Mouse (Mus musculus) heart, adult 2 months (tissue): ENCODE data around the gene Trim62. TPM values are rescaled to one million over a fixed set of nuclear protein-coding genes. Genes with fewer than 3 reads are reported as not detected.

Source experiments
- DNase-seq, 2 experiments: peaks; one replicate each; pipeline ENCODE4 v3.0.0; 2021
- H3K27ac ChIP-seq: fragments of 200-600 bp; 2 replicates; pipeline ENCODE4 v1.8.1; 2022
- H3K27me3 ChIP-seq: fragments of 200-500 bp; 2 replicates; pipeline ENCODE4 v1.6.1; 2012; ENCODE audit warnings: mild to moderate bottlenecking, low read length, inconsistent platforms, mixed read lengths; ENCODE audit not compliant: control insufficient read depth, insufficient read depth
- H3K36me3 ChIP-seq: fragments of 200-500 bp; 2 replicates; pipeline ENCODE4 v1.6.1; 2012; ENCODE audit warnings: low read length, inconsistent platforms; ENCODE audit not compliant: control insufficient read depth, insufficient read depth
- H3K4me1 ChIP-seq: fragments of 200-500 bp; 2 replicates; pipeline ENCODE4 v1.6.1; 2011; ENCODE audit warnings: low read length; ENCODE audit not compliant: control insufficient read depth, insufficient read depth
- H3K4me3 ChIP-seq: fragments of 200-600 bp; 2 replicates; pipeline ENCODE4 v1.8.1; 2022
- H3K79me2 ChIP-seq: fragments of 200-500 bp; replicated peaks from 2 replicates; pipeline ENCODE4 v1.6.1; 2012; ENCODE audit warnings: mild to moderate bottlenecking, inconsistent platforms, low read length, moderate library complexity, mixed read lengths; ENCODE audit not compliant: control insufficient read depth, insufficient read depth
- H3K9ac ChIP-seq: fragments of 200-500 bp; 2 replicates; pipeline ENCODE4 v1.6.1; 2012; ENCODE audit warnings: low read depth, mild to moderate bottlenecking, control low read depth, inconsistent platforms, low read length, mixed read lengths
- CTCF ChIP-seq: fragments of 200-600 bp; IDR thresholded peaks from 2 replicates; pipeline ENCODE4 v1.8.1; 2022; ENCODE audit warnings: antibody characterized with exemption, mild to moderate bottlenecking, moderate library complexity
- EP300 ChIP-seq: fragments of 200-500 bp; IDR thresholded peaks from 2 replicates; pipeline ENCODE4 v1.6.1; 2011; ENCODE audit warnings: low read depth, low read length, control low read depth; ENCODE audit not compliant: insufficient read depth
- POLR2A ChIP-seq: fragments of 200-500 bp; IDR thresholded peaks from 2 replicates; pipeline ENCODE4 v1.6.1; 2011; ENCODE audit warnings: mild to moderate bottlenecking, low read depth, low read length, control low read depth; ENCODE audit not compliant: insufficient read depth
- WGBS: fragments of 180-500 bp; shearing (Covaris S2); methylation state at CpG from one replicate; pipeline ENCODE4 v1.1.7; 2018; 5-methylcytosine and 5-hydroxymethylcytosine counted together
- intact Hi-C: fragments of 180-260 bp; cut with DNase I; formaldehyde crosslinking; loops from one replicate; pipeline ENCODE4 v1.15.1; 2025
- polyA plus RNA-seq: library from polyadenylated mRNA; depleted of rRNA; stranded (reverse); fragments of >200 nt; gene quantifications from 2 replicates; pipeline ENCODE4 v1.2.3, GENCODE M21; 2012; rRNA removed
- total RNA-seq, 2 experiments: library from RNA; stranded (reverse); gene quantifications; 2 replicates each; pipeline ENCODE4 v1.2.3; 2021

The Trim62 gene
- total and polyA plus RNA-seq, 3 experiments = 1.2 to 1.5 (median 1.2) TPM

- intact Hi-C loops = no loop called here
- H3K27me3 ChIP-seq = no peaks in the 10 kb centered on the region
- WGBS = 85% methylated on average over 17 of the region's 17 CpGs
These were observed 76.3 kb downstream of the Trim62 start for GRCm38 (mm10) chr4:128959676-128960075.

More at GRCm38 (mm10) chr4:128959676-128960075, 76.3 kb downstream of the Trim62 start:
- H3K4me1 ChIP-seq = peaks cover 2% of the 10 kb centered on the region; the same call in 1 of the 2 replicates
- no peak overlapping the region for H3K9ac ChIP-seq
- no peaks in the 10 kb centered on the region for H3K79me2 ChIP-seq
- no peak overlapping the region for H3K4me3 ChIP-seq
- no peak for TF ChIP-seq CTCF
- TF ChIP-seq POLR2A = no peak
- TF ChIP-seq EP300 = no peak
- no peak overlapping the region for H3K27ac ChIP-seq
- no peaks in the 10 kb centered on the region for H3K36me3 ChIP-seq
- no peak for DNase-seq

Other genes with a start within 250 kb of the Trim62 start
- 10 to 100 TPM; 34.3 to 46.3 TPM for gene Phc2, start 228.9 kb upstream of the Trim62 start, total RNA-seq
- gene Phc2, start 228.9 kb upstream of the Trim62 start, polyA plus RNA-seq = 39.7 and 44.5 TPM in 2 replicates
- under 1 TPM; 0.08 to 0.16 TPM for gene A3galt2, start 128.2 kb upstream of the Trim62 start, total RNA-seq
- 0.15 and 0.37 TPM in 2 replicates for gene A3galt2, start 128.2 kb upstream of the Trim62 start, polyA plus RNA-seq
- gene Zfp362, start 77.5 kb upstream of the Trim62 start, total RNA-seq = 10 to 100 TPM; 11.9 to 12.8 TPM
- gene Zfp362, start 77.5 kb upstream of the Trim62 start, polyA plus RNA-seq = 13.2 and 18.8 TPM in 2 replicates
- 1 to 10 TPM; 2.0 to 3.0 TPM for gene Azin2, start 78.9 kb downstream of the Trim62 start, total RNA-seq
- gene Azin2, start 78.9 kb downstream of the Trim62 start, polyA plus RNA-seq = 3.2 and 3.7 TPM in 2 replicates
- 10 to 100 TPM; 63.1 to 70.5 TPM for gene Ak2, start 108.4 kb downstream of the Trim62 start, total RNA-seq
- 41.8 and 43.4 TPM in 2 replicates for gene Ak2, start 108.4 kb downstream of the Trim62 start, polyA plus RNA-seq
- 10 to 100 TPM; 27.1 to 28.1 TPM for gene Rnf19b, start 174.7 kb downstream of the Trim62 start, total RNA-seq
- 21.1 and 24.7 TPM in 2 replicates for gene Rnf19b, start 174.7 kb downstream of the Trim62 start, polyA plus RNA-seq
- gene Tmem54, start 222.0 kb downstream of the Trim62 start, total RNA-seq = not detected
- gene Tmem54, start 222.0 kb downstream of the Trim62 start, polyA plus RNA-seq = 0.23 TPM in 1 of 2 replicates, not detected in the other
- gene Hpca, start 238.5 kb downstream of the Trim62 start, total RNA-seq = under 1 TPM in 1 of 2 experiments, not detected in 1; 0.14 TPM
- gene Hpca, start 238.5 kb downstream of the Trim62 start, polyA plus RNA-seq = 0.23 and 0.62 TPM in 2 replicates